Mouse (Mus musculus) intestine, postnatal 0 days (tissue): ENCODE results near the gene Btbd9. TPM values are rescaled to one million over a fixed set of nuclear protein-coding genes. Genes with fewer than 3 reads are reported as not detected.

Experiments
- ATAC-seq: fragments of 200-750 bp; cut with Nextera tagmentation; 2 replicates; pipeline ENCODE4 v1.8.0; 2017; ENCODE audit warnings: mild to moderate bottlenecking, moderate TSS enrichment, moderate library complexity
- H3K27ac ChIP-seq: fragments of 300-500 bp; sonication (generic); 2 replicates; pipeline ENCODE4 v1.5.1; 2014; ENCODE audit warnings: mild to moderate bottlenecking, low read depth, low read length, moderate library complexity
- H3K27me3 ChIP-seq: fragments of 300-500 bp; sonication (generic); replicated peaks from 2 replicates; pipeline ENCODE4 v1.6.1; 2014; ENCODE audit warnings: low read length, mixed read lengths; ENCODE audit not compliant: control insufficient read depth, insufficient read depth
- H3K36me3 ChIP-seq: fragments of 300-500 bp; sonication (generic); 2 replicates; pipeline ENCODE4 v1.6.1; 2014; ENCODE audit warnings: mild to moderate bottlenecking, moderate library complexity; ENCODE audit not compliant: control insufficient read depth, insufficient read depth
- H3K4me1 ChIP-seq: fragments of 300-500 bp; sonication (generic); replicated peaks from 2 replicates; pipeline ENCODE4 v1.6.1; 2014; ENCODE audit warnings: antibody characterized with exemption, low read length, mixed read lengths; ENCODE audit not compliant: control insufficient read depth, insufficient read depth
- H3K4me2 ChIP-seq: fragments of 300-500 bp; sonication (generic); replicated peaks from 2 replicates; pipeline ENCODE4 v1.6.1; 2014; ENCODE audit warnings: low read depth, mild to moderate bottlenecking, moderate library complexity
- H3K4me3 ChIP-seq: fragments of 300-500 bp; sonication (generic); 2 replicates; pipeline ENCODE4 v1.5.1; 2014; ENCODE audit warnings: low read depth, low read length
- H3K9ac ChIP-seq: fragments of 300-500 bp; sonication (generic); 2 replicates; pipeline ENCODE4 v1.6.1; 2014; ENCODE audit warnings: mild to moderate bottlenecking, low read depth, low read length
- H3K9me3 ChIP-seq: fragments of 300-500 bp; sonication (generic); 2 replicates; pipeline ENCODE4 v1.6.1; 2016; ENCODE audit warnings: mixed run types; ENCODE audit not compliant: control insufficient read depth
- CTCF ChIP-seq: sonication (generic); IDR thresholded peaks from 2 replicates; pipeline ENCODE4 v1.5.1; 2016; ENCODE audit warnings: low read depth, mild to moderate bottlenecking, control low read depth, antibody characterized with exemption, moderate library complexity
- WGBS: fragments of 180-500 bp; shearing (Covaris S2); extraction: QIAGEN DNeasy Blood & Tissue Kit; methylation state at CpG from one replicate; pipeline ENCODE4 v1.1.7; 2014; 5-methylcytosine and 5-hydroxymethylcytosine counted together
- polyA plus RNA-seq: library from polyadenylated mRNA; unstranded; fragments of >200 nt; fragmentation: Nextera tagmentation; extraction: Ambion mirVana; gene quantifications from 2 replicates; pipeline ENCODE4 v1.2.1, GENCODE M21; 2015

The Btbd9 gene
- polyA plus RNA-seq, 1 experiment from 2014 or later: 35.9 TPM

GRCm38 (mm10) chr17:30553027-30553937, 23.0 kb downstream of the Btbd9 start:
- Histone ChIP-seq H3K36me3 (no peaks in the 10 kb centered on the region), H3K27me3 (no peaks in the 10 kb centered on the region), H3K4me1 (0 out of 2 replicates have a peak, but pooled peaks cover 3% of the 10 kb centered on the region), H3K9ac (no peak overlapping the region), H3K9me3 (no peaks in the 10 kb centered on the region), H3K27ac (no peak overlapping the region), H3K4me3 (no peak overlapping the region), H3K4me2 (no peak overlapping the region)
- ATAC-seq: peak; percentile 54; the same call in 1 of the 2 replicates
- peak; percentile 25; the same call in 1 of the 2 replicates for TF ChIP-seq CTCF
- 79% methylated on average over 4 of the region's 4 CpGs for WGBS

- Histone ChIP-seq H3K9ac (no peak overlapping the region), H3K27me3 (no peaks in the 10 kb centered on the region), H3K4me1 (0 out of 2 replicates have a peak, but pooled peaks cover 3% of the 10 kb centered on the region), H3K36me3 (no peaks in the 10 kb centered on the region), H3K27ac (no peak overlapping the region), H3K9me3 (no peaks in the 10 kb centered on the region), H3K4me2 (no peak overlapping the region), H3K4me3 (no peak overlapping the region)
- TF ChIP-seq CTCF: no peak
- WGBS: 30% methylated on average over 1 of the region's 1 CpGs
- no peak for ATAC-seq
These were observed 25.5 kb downstream of the Btbd9 start for GRCm38 (mm10) chr17:30550774-30551107.

- no peaks in the 10 kb centered on the region for H3K36me3 ChIP-seq
- no peaks in the 10 kb centered on the region for H3K27me3 ChIP-seq
- H3K27ac ChIP-seq: no peak overlapping the region
- H3K9me3 ChIP-seq: no peaks in the 10 kb centered on the region
- 58% methylated on average over 9 of the region's 9 CpGs for WGBS
- H3K9ac ChIP-seq: no peak overlapping the region
- no peak for ATAC-seq
- H3K4me3 ChIP-seq: no peak overlapping the region
- TF ChIP-seq CTCF: no peak
- H3K4me2 ChIP-seq: no peak overlapping the region
- H3K4me1 ChIP-seq: 0 out of 2 replicates have a peak, but pooled peaks cover 3% of the 10 kb centered on the region
These were observed 26.2 kb downstream of the Btbd9 start for GRCm38 (mm10) chr17:30549899-30550773.

DNA sequence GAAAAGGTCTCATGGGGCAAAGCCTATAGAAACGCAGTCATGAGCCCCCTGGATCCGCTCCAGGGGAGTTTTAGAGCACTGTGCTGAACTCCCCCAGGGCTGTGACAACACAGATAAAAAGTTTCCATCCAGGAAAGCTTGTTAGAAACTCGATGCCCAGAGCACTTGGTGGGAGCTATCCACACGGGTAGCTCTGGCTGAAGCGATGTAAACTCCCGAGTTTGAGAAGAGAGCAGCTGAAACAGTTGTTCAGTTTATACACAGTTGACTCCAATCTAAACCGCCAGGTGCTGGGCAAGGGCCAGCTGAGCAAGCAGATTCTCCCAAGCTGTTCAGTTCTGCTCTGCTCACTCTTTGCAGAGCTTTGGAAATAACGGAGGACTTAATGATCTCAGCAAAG, 37.2 kb downstream of the Btbd9 start:
- peak; percentile 26 for TF ChIP-seq CTCF
- Histone ChIP-seq H3K27me3 (no peaks in the 10 kb centered on the region), H3K36me3 (no peaks in the 10 kb centered on the region; the same call in 1 of the 2 replicates), H3K9ac (no peak overlapping the region), H3K4me2 (no peak overlapping the region), H3K9me3 (no peaks in the 10 kb centered on the region), H3K4me1 (no peaks in the 10 kb centered on the region), H3K27ac (no peak overlapping the region), H3K4me3 (no peak overlapping the region)
- ATAC-seq: no peak
- 42% methylated on average over 8 of the region's 8 CpGs for WGBS

DNA sequence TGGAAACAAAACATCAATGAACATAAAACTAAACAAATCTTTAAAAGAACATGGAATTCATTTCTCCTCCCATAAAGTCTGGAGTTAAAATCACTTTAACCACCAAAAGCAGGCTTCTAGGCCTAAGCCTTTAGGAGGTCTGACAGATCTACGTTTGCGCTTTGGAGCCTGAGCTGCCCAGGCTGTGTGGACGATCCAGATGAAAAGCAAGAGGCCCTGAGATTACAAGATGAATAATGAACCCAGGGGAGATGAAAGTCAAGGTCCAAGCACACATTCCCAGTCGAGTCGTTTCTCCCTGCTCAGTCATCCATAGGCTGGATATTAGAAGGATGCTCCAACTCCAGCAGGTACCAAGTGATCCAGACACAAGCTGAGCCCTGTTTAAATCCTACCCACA, 39.6 kb downstream of the Btbd9 start:
- Histone ChIP-seq H3K9ac (no peak overlapping the region), H3K4me3 (no peak overlapping the region), H3K4me1 (no peaks in the 10 kb centered on the region), H3K9me3 (no peaks in the 10 kb centered on the region), H3K36me3 (no peaks in the 10 kb centered on the region; the same call in 1 of the 2 replicates), H3K27me3 (no peaks in the 10 kb centered on the region), H3K4me2 (no peak overlapping the region), H3K27ac (no peak overlapping the region)
- TF ChIP-seq CTCF: no peak
- WGBS: 66% methylated on average over 5 of the region's 5 CpGs
- no peak for ATAC-seq

GRCm38 (mm10) chr17:30533098-30533497, 43.2 kb downstream of the Btbd9 start:
- no peak for ATAC-seq
- H3K27me3 ChIP-seq: no peaks in the 10 kb centered on the region
- H3K4me3 ChIP-seq: no peak overlapping the region
- no peaks in the 10 kb centered on the region for H3K9me3 ChIP-seq
- no peaks in the 10 kb centered on the region for H3K36me3 ChIP-seq
- H3K27ac ChIP-seq: no peak overlapping the region
- no peak overlapping the region for H3K9ac ChIP-seq
- 90% methylated on average over 2 of the region's 2 CpGs for WGBS
- TF ChIP-seq CTCF: no peak
- no peak overlapping the region for H3K4me2 ChIP-seq
- no peaks in the 10 kb centered on the region for H3K4me1 ChIP-seq
